Mouse (Mus musculus): ENCODE data around the gene Mslnl.
"Not testable (repeated sequence)": the region's sequence is repeated elsewhere in the genome, so short reads cannot be mapped to it uniquely, and the experiment has no call there.

Gene Mslnl

DNA sequence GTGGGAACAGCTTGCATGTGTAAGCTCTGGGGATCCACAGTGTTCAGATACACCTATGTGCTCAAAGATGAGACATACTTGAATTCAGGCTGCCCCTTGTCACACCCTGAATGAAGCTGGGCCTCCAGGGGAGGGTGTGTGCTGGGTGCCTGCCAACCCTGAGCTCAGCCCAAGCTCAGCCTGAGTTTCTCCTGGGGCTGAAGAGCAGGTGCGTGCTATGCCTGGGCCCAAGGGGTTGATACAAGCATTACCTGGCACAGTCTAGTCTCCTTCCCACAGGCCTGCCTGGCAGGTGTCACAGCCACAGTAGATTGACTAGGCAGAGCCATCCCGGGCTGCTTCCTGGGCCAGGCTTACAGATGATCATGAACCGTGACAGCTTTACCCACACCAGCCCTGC is at the start of gene Mslnl:
Mslnl (plus strand) TSS at position 298 of the 400 bp plus-strand sequence.
- no peak for DNase-seq (ENCODE audit: low spot score)

DNA sequence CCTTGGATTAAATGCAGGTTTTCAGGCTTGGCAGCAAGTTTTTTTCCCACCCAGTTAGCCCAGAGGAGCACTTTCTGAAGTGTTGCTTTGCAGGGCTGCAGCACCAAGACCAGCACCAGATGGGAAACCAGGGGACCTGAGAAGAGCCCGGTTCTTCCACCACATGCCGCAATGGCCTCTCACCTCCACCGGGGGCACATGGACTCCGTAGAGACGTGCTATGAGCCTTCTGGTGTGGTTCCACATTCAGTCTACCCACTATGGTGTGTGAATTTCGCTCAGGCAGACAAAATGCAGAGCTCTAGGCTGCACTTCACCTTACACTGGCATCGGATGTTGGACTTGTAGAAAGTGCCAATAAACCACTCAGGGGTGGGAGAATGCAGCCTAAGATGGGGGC is 49.5 kb upstream of the Mslnl start:
- DNase-seq (ENCODE audit: low spot score): no peak

DNA sequence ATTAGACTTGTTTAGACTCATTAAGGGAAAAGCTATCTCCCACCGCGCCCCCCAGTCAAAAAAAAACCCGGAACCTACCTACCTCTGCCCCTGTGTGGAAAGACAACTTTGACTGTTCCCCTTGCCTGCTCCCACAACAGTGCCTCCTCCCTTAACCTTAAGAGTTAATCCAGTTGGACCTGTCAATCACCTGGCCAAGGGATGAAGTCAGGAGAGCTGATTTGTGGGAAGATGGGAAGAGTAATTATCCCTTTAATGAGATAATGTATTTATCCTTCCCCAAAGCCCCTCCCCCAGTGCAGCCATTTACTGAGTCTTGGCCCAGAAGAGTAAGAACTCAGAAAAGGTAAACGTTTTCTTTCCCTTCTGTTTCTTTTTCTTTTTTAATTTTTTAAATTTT is 46.9 kb upstream of the Mslnl start:
- DNase-seq (ENCODE audit: low spot score): no peak

DNA sequence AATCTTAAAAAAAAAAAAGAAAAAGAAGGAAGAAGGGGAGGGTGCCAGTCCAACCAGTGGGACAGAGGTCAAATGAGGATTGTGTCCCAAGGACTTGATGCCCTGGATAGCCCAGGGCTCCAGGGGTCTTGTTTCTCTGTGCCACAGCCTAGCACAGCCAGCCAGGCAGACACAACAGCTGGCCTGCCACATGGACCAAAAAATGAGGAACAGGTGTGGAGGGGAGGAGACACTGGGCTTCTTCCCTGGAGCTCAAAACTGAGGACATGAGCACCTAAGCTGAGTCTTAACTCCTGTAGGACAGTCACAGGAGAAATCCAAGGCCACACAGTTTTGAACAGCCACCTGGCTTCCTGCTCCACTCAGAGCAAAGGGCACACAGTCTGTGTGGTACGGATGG is 39.6 kb upstream of the Mslnl start:
- no peak for DNase-seq (ENCODE audit: low spot score)

DNA sequence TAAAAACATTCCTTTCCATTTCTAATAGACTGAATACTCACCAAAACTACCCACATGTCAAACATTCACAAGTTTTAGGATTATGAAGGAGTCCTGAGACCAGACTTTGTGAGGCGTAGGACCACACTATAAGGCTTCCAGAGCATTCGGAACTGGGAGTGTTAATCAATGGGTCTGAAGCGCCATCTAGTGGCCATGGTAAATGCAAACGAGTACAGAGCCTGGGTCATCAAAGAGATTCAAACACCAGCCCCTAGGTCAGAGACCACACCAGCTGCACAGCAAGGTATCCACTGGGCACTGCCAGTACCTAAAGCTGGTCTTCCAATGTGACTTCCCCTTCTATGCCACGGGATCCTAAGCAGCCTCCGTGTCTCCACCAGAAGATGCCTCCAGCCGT is 37.4 kb upstream of the Mslnl start:
- DNase-seq (ENCODE audit: low spot score): peak; percentile 84

DNA sequence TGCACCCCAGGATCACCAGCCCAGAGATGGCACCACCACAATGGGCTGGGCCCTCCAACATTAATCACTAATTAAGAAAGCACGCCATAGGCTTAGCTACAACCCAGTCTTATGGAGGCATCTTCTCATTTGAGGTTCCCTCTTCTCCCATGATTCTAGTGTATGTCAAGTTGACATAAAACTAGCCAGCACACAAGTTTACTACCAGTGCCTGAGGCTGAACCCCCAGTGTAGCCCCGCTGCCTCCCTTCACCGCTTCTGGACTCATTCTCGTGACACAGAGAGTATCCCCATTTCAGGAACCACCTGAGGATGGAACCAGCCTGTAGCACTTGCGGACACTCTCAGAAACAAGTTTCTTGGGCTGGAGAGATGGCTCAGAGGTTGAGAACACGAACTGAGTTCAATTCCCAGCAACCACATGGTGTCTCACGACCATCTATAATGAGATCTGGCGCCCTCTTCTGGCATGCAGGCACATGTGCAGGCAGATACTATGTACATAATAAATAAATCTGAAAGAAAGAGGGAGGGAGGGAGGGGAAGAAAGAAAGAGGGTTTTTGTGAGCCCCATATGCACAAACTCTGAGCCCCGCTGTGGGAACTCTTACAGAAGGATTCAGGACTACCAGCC is 34.9 kb upstream of the Mslnl start:
- no peak for DNase-seq (ENCODE audit: low spot score)

DNA sequence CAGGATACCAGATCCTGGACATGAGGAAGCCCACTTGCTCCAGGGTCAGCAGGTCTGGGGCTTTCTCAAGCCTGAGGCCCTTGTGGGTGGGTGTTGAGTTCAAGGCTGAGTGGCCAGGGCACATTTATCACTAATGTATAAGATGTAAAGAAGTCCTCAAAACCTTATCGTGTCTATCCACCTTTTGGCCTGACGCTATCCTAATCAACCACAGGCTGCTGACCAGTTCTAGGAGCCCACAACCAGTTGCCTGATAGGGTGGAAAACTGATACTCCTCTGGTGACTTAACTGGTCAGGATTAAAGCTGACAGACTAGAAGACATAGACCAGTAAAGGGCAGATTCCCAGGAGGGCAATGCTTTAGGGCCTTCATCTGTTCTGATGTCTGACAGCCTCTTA is 25.8 kb upstream of the Mslnl start:
- no peak for DNase-seq (ENCODE audit: low spot score)

DNA sequence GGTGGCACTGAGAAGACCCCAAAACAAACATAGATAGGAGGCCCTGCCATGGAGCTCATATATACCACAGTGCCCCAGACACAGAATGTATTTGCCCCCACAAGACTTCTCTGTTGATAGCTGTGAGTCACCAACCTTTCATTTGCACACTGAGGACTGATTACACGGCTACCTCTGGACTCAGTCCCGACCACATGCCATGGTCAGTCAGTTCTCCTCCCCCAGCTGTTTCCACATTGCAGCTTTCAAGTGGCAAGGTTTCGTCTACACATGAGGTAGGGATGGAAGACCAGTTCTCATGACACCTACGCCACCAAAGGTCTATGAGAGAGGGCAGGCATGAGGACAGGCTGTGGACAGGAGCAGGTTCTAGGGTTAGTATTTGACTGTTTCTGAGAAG is 24.7 kb upstream of the Mslnl start:
- no peak for DNase-seq (ENCODE audit: low spot score)

DNA sequence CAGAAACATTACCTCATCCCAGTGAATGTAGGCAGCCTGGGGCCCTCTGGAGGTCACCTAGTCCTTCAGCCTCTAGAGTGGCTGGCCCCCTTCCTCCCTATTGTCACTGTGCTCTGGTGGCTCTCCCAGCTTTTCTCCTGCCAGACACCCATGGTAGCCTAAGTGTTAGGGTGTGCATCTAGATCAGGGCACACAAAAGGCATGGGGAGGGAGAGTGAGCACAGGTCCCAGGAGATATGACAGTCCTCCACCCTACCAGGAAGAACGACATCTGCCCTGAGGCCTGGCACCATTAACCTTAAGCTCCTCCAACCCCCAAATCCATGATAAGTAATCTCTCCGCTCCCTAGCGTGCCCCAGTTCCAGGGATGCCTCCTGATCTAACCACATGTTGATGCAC is 20.2 kb upstream of the Mslnl start:
- no peak for DNase-seq (ENCODE audit: low spot score)

DNA sequence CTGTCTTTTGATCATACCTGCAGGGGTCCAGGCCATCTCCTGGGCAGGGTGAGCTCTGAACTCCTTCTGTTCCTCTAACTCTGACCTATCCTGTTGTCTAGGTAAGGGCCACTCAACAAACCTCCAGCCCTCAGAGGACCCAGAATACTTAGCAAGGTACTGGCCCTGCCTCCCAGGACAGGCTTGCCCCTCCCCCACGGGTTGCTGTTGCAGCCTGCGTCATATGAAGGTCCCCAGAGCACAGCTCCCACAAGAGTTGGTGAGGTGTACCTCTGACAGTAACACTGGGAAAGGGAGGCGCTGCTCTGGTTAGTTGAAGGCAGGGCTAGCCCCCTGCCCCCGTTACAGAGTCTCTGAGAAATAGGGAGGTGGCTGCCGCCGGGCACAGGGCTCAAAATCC is 19.7 kb upstream of the Mslnl start:
- no peak for DNase-seq (ENCODE audit: low spot score)

DNA sequence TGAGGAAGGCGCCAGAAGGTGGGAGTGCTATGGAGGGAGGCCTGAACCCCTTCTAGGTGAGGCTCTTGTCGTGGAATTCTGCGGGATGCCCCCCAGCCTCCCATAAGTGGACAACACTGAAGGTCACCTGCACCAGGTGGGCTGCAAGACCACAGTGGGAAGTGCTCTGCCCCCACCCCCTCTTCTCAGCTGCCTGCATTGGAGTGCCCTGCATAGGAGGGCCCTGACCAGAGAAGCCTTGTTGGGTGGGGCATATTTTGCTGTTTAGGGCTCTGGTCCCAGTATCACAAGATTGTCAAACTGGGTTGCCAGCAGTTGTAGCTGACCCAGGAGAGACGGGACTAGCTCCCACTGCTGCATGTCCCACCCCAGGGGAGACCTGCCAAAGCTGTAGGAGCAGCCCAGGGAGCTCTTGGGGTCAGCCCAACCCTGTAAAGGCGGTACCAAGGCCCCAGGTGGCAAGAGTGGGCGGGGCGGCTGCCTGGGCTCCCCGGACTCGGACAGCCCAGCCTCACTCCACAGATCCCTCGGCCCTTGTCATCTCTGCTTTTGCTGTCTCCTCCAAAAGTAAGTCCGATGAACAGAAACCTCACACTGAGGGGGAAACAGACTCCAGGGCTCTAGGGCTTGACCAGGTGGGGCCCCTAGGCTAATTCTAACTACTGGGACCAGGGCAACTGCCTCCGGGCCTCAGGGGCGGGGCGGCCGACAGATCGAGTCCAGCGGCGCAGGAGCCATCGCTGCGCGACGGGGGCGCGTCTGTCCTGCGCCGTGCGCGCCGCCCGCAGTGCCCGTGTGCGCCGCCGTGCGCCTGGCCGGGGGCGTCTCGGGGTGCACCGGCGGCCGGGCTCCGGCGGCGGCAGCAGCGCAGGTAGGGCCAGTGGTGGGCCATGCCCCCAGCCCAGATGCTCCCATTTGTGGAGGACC is 18.9 kb upstream of the Mslnl start, which contains the start of gene Gng13:
Gng13 (plus strand) TSS at position 461 of the 927 bp plus-strand sequence.
- no peak for DNase-seq (ENCODE audit: low spot score)

DNA sequence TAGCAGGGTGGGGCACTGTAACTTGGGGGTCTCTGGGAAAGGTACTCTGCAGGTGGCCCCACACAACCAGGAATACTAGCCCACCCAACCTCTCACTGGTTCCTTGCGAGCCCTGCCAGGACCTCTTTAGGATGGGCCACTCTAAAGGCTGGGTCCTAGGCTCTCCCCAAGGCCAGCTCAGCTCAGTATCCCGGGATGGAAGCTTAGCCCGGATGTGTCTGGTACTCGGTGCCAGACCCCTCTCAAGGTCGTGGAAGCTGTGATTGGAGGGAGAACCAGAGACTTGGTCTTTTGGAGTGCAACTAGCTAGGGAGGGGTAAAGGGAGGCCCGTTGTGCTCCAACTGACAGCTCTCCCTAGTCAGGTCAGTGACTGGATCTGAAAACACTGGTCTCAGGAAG is 18.2 kb upstream of the Mslnl start:
- DNase-seq (ENCODE audit: low spot score): no peak

DNA sequence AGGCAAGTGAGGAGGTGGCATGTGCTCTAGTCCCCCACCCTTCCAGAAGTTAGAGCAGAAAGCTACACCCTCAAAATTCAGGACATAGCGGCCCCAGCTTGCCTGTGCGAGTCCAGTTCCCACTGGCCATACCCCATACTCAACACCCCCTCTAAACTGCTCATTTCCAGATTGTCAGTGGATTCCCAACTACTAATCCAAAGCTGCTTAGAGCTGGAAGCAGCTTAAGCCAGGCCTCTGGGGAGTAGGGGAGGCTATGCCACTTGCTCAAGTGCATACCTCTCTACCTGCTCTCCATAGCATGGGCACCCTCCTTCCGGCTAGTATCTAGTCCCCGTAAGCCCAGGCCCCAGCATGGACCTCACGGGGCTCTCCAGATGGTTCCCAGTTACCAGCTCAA is 14.4 kb upstream of the Mslnl start:
- DNase-seq (ENCODE audit: low spot score): no peak

DNA sequence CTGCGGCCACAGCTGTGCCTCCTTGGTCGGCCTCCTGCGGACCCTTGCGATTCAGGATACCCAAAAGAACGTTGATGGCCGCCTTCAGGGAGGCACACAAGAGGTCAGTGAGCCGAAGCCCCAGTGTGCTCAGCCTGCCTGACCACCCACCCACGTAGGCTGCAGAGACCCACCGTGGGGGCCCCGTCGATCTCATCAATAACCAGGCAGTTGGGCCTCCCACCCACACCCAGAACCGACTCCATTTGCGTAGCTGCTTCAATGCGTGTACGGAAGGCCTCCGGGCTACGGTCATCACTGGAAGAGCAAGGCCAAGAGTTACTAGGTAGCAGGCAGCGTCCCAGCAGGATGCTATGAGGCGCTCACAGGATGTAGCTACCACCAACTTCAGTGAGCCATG is 12.4 kb upstream of the Mslnl start:
- DNase-seq (ENCODE audit: low spot score): no peak

DNA sequence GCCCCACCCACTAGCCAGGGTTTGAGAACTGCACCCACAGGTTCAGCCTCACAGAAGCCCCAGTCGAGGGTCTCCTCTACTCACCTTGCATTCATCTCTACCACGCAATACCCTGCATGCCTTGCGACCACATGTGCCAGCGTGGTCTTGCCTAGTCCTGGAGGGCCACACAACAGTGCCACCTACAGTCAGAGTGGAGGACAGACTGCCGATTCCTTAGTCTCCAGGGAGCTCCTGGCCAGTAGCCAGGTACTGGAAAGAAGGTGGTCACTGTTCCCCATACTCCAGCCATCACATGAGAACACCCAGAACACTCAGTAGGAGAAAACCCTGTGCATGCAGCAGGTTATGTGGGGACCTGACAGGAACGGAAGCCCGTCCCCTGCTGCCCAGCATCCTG is 11.9 kb upstream of the Mslnl start:
- no peak for DNase-seq (ENCODE audit: low spot score)

DNA sequence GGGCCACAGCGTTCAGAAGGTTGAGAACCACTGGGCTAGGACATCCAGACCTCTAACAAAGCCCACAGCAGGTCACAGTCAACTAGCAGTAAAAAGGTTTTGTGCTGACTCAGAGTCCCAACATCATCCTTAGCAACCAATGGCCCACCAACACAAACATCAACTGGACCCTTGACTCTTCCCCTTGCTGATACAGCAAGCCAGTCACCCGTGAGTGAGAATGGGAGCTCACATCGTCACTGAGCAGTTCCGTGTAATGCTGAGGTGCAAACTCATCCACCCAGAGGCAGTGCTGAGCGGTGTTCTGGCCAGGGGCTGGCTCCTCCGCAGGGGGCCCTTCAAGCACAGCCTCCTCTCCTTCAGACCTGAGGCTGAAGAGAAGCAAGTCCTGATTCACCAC is 10.6 kb upstream of the Mslnl start:
- no peak for DNase-seq (ENCODE audit: low spot score)

DNA sequence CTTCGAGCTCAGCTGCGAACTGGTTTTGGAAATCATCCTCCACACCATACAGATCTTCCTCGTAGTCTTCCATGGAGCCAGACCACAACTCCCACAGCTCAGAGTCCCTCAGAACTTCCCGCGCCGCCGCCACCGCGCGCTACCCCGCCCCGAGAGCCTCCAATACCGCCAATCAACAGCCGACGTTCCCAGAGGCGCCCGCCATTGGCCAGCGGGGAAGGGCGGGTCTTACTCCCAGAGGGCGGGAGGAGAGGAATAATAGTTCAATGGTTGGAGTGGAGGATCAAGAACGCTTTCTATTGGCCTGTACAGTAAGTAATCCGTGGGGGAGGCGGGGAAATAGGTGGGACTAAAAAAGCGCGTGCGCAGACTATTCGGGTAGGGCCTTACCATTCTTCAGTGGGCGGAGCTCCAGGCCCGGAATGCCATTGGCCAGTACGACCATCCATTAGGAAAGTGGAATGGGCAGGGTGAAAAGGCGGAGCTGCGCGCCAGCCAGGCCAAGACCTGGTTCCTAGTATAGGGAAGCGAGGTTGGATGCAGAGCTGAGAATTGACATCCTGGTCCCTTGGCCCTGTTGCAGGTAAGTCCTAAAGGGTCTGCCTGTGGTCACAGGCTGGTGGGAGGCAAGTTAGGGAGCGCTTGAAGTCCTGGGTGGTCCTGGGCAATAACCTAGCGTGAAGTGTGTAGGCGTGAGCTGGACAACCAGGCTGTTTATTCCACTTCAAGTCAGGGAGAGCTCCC is 8.4 kb upstream of the Mslnl start, which contains the start of the genes Chtf18 and Rpusd1:
Chtf18 (minus strand) TSS at position 155 of the 744 bp plus-strand sequence.
Rpusd1 (plus strand) TSS at position 406 of the 744 bp plus-strand sequence.
- DNase-seq (ENCODE audit: low spot score): peak; percentile 100

DNA sequence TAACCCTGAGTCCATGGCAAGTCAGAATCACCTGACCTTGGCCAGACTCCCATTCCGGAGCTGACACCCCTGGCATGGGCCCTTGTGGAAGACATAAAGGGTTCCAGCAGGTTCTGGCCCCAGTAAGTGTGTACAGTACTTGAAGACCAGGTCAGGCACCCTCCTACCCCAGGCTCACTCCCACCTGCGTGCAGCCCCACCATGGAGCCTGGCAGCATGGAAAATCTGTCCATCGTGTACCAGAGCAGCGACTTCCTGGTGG is 7.9 kb upstream of the Mslnl start:
- DNase-seq (ENCODE audit: low spot score): no peak

DNA sequence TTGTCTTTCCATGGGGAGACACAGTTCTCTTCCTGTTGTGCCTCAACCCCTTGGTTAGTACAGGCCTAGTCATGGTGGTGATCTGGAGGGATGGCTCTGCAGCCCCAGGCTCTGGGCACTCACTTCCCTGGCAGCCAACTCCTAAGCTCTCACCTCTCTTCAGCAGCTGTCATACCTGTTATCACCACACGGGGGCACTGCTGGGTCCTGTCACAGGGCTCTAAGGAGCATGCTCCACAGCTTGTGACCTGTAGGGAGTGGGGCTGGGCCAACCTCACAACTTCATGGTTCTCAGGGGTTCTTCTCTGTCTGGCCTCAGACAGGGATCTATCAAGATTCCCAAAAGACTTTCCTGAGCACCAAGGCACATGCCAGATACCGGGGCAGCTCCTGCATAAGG is 3.8 kb upstream of the Mslnl start:
- peak; percentile 91 for DNase-seq (ENCODE audit: low spot score)

DNA sequence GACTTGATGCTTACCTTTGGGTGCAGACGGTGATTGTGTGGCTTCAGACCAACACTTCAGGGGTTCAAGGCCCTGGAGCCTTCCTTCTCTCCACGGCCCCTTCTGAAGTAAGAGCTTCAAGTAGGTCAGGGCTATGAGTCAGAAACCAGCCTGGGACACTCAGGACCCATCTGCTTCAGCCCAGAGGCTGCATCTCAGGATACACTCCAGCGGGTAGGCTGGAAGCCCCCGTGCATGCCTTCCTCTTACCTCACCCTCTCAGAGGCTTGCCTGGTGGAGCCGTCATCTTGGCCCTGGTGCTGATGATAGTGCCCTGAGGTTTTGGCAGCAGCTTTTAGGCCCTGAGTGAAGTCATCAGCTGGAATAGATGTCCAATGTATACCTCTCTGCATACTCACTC is 596 bp upstream of the Mslnl start:
- no peak for DNase-seq (ENCODE audit: low spot score)

DNA sequence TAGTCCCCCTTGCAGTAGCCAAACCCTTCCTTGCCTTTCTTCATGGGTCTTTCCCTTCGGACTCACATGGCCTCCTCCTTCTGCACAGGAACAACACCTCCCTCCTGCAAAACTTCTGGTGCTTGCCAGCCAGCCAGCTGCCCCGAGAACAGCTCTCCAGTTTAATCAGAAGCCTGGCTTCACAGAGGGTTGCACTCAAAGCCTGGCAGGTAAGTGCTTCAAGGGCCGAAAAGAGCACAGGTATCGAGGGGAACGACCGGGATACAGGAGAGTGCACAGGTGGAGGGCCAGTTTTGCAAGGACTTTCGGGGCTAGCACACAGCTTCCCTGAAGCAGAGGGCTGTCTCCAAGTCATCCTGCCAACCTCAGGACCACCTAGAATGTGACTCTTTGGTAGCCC is 3.0 kb downstream of the Mslnl start:
- DNase-seq (ENCODE audit: low spot score): no peak

DNA sequence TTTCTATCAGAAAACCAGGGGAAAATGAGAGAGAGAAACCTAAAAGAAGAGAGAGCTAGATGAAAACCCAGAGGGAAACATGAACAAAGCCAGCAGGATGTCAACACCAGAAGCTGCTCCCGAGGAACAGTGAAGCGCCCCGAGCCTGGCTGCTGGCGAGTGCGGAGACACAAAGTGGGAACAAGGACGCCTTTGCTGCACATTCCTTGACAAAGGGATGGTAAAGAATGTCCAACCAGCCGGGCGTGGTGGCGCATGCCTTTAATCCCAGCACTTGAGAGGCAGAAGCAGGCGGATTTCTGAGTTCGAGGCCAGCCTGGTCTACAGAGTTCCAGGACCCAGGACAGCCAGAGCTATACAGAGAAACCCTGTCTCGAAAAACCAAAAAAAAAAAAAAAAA is 5.6 kb downstream of the Mslnl start:
- not testable (repeated sequence) for DNase-seq (ENCODE audit: low spot score)

DNA sequence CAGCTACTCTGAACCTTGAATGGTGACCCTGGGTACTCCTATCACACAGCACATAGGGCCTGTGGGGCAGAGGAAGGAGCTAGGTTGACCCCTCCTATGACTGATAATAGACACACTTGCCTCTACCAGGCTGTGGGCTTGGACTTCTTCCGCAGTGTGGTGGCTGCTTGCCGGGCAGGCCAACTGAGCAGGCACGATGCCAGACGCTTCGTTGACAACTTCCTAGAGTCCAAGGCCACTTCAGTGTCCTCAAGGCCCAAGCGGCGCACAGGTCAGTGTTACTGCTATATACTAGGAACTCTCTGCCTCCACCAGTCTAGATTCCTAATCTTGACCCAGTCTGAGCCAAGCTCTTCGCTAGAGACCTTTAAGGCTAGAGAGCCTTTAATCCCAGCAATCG is 8.0 kb downstream of the Mslnl start:
- DNase-seq (ENCODE audit: low spot score): no peak
